Mouse (Mus musculus): ENCODE results near the gene Exoc6. TPM values are rescaled to one million over a fixed set of nuclear protein-coding genes. Genes with fewer than 3 reads are reported as not detected.
A peak's percentile ranks its signal among the peaks of the same experiment; 100 is the strongest.

The Exoc6 gene
- total and polyA plus RNA-seq, 3 experiments = 30.2 to 41.2 TPM; not detected in 1

GRCm38 (mm10) chr19:37546776-37547175 is 3.4 kb upstream of the Exoc6 start:
- H3K27ac ChIP-seq (ENCODE audit: control insufficient read depth, low read depth, low read length) = no peak overlapping the region
- no peak for DNase-seq (ENCODE audit: low read depth, low spot score)

GRCm38 (mm10) chr19:37551040-37551566 is 885 bp downstream of the Exoc6 start:
- peaks cover 28 to 40% of the 10 kb centered on the region in 2 experiments for H3K4me1 ChIP-seq (ENCODE audit: control insufficient read depth in 1 of 2, insufficient read depth in 2 of 2, low read length in 2 of 2)
- peak overlapping the region; percentile 81 to 93 for H3K4me3 ChIP-seq (ENCODE audit: control insufficient read depth in 1 of 2, insufficient read depth in 1 of 2, low read depth in 2 of 2, low read length in 2 of 2)

More at GRCm38 (mm10) chr19:37546776-37547175, 3.4 kb upstream of the Exoc6 start:
- H3K9me3 ChIP-seq (replicated peaks; ENCODE audit: insufficient read depth, low read length) = no peaks in the 10 kb centered on the region
- H3K9ac ChIP-seq (ENCODE audit: control insufficient read depth, low read depth, low read length, poor library complexity, severe bottlenecking) = no peak overlapping the region
- H3K79me2 ChIP-seq (ENCODE audit: control insufficient read depth, insufficient read depth, low read length, poor library complexity) = peaks cover 11% of the 10 kb centered on the region
- H3K4me3 ChIP-seq (ENCODE audit: control insufficient read depth in 1 of 2, insufficient read depth in 1 of 2, low read depth in 2 of 2, low read length in 2 of 2) = no peak overlapping the region
- H3K27me3 ChIP-seq (ENCODE audit: control insufficient read depth in 1 of 2, insufficient read depth in 2 of 2, low read length in 2 of 2) = no peaks in the 10 kb centered on the region
- peaks cover 0 to 9% of the 10 kb centered on the region in 2 experiments; a peak in 2 of 4 replicates for H3K36me3 ChIP-seq (ENCODE audit: control insufficient read depth in 1 of 2, insufficient read depth in 2 of 2, low read length in 2 of 2)
- H3K4me1 ChIP-seq (ENCODE audit: control insufficient read depth in 1 of 2, insufficient read depth in 2 of 2, low read length in 2 of 2) = peaks cover 3 to 17% of the 10 kb centered on the region in 2 experiments
- TF ChIP-seq JUND (IDR thresholded peaks at IDR 0.05; ENCODE audit: low read depth, low read length) = no peak
- no peak for TF ChIP-seq EP300 (IDR thresholded peaks at IDR 0.05; ENCODE audit: low read depth in 1 of 2, low read length in 2 of 2)
- TF ChIP-seq CHD1 (IDR thresholded peaks at IDR 0.05; ENCODE audit: low read depth, low read length) = no peak
- TF ChIP-seq GABPA (IDR thresholded peaks at IDR 0.05; ENCODE audit: low read depth, low read length) = no peak
- TF ChIP-seq CTCF (IDR thresholded peaks at IDR 0.05 in 2 of 3, conservative IDR thresholded peaks at IDR 0.05 in 1 of 3; ENCODE audit: control insufficient read depth in 1 of 3, insufficient read depth in 1 of 3, low read depth in 2 of 3, low read length in 3 of 3, poor library complexity in 1 of 3, severe bottlenecking in 1 of 3) = no peak
- TF ChIP-seq POLR2AphosphoS5 (IDR thresholded peaks at IDR 0.05; ENCODE audit: borderline replicate concordance, low read depth, low read length) = no peak
- no peak for TF ChIP-seq SMC3 (IDR thresholded peaks at IDR 0.05; ENCODE audit: low read depth, low read length)
- TF ChIP-seq BHLHE40 (IDR thresholded peaks at IDR 0.05; ENCODE audit: borderline replicate concordance, low read depth, low read length) = no peak
- no peak for TF ChIP-seq HCFC1 (IDR thresholded peaks at IDR 0.05; ENCODE audit: low read depth, low read length)
- TF ChIP-seq POLR2AphosphoS2 (IDR thresholded peaks at IDR 0.05; ENCODE audit: low read length) = no peak

More at GRCm38 (mm10) chr19:37551040-37551566, 885 bp downstream of the Exoc6 start:
- H3K27me3 ChIP-seq (ENCODE audit: control insufficient read depth in 1 of 2, insufficient read depth in 2 of 2, low read length in 2 of 2) = no peaks in the 10 kb centered on the region
- peak overlapping the region; percentile 92 for H3K9ac ChIP-seq (ENCODE audit: control insufficient read depth, low read depth, low read length, poor library complexity, severe bottlenecking)
- no peak for DNase-seq (ENCODE audit: low read depth, low spot score)
- H3K79me2 ChIP-seq (ENCODE audit: control insufficient read depth, insufficient read depth, low read length, poor library complexity) = peaks cover 29% of the 10 kb centered on the region
- H3K9me3 ChIP-seq (replicated peaks; ENCODE audit: insufficient read depth, low read length) = no peaks in the 10 kb centered on the region
- peaks cover 0 to 39% of the 10 kb centered on the region in 2 experiments; a peak in 2 of 4 replicates for H3K36me3 ChIP-seq (ENCODE audit: control insufficient read depth in 1 of 2, insufficient read depth in 2 of 2, low read length in 2 of 2)
- H3K27ac ChIP-seq (ENCODE audit: control insufficient read depth, low read depth, low read length) = peak overlapping the region; percentile 64
- TF ChIP-seq HCFC1 (IDR thresholded peaks at IDR 0.05; ENCODE audit: low read depth, low read length) = no peak
- TF ChIP-seq ETS1 (IDR thresholded peaks at IDR 0.05; ENCODE audit: low read depth, low read length) = peak; percentile 36; the same call in 1 of the 2 replicates
- peak; percentile 35; the same call in 1 of the 2 replicates for TF ChIP-seq USF1 (IDR thresholded peaks at IDR 0.05; ENCODE audit: low read depth, low read length)
- no peak for TF ChIP-seq BHLHE40 (IDR thresholded peaks at IDR 0.05; ENCODE audit: borderline replicate concordance, low read depth, low read length)
- peak; percentile 51; the same call in 1 of the 2 replicates for TF ChIP-seq SIN3A (IDR thresholded peaks at IDR 0.05; ENCODE audit: low read length)
- TF ChIP-seq CHD1 (IDR thresholded peaks at IDR 0.05; ENCODE audit: low read depth, low read length) = peak; percentile 67; the same call in 1 of the 2 replicates
